Mouse (Mus musculus): ENCODE results near the gene Sema3a. TPM values are rescaled to one million over a fixed set of nuclear protein-coding genes. Genes with fewer than 3 reads are reported as not detected.
A peak's percentile ranks its signal among the peaks of the same experiment; 100 is the strongest.
"Not testable (repeated sequence)": the region's sequence is repeated elsewhere in the genome, so short reads cannot be mapped to it uniquely, and the experiment has no call there.

Sema3a gene
- total RNA-seq, 1 experiment from 2014 or later = not detected

- ATAC-seq (replicated peaks; ENCODE audit: low read depth, poor library complexity, severe bottlenecking) = no peak
Observed at GRCm38 (mm10) chr5:13413915-13414525, 288.8 kb downstream of the Sema3a start.

GRCm38 (mm10) chr5:13416960-13417710, 291.9 kb downstream of the Sema3a start:
- no peak for ATAC-seq (replicated peaks; ENCODE audit: low read depth, poor library complexity, severe bottlenecking)

GRCm38 (mm10) chr5:13421276-13421925, 296.2 kb downstream of the Sema3a start:
- ATAC-seq (replicated peaks; ENCODE audit: low read depth, poor library complexity, severe bottlenecking) = no peak

- no peak for ATAC-seq (replicated peaks; ENCODE audit: low read depth, poor library complexity, severe bottlenecking)
Observed at GRCm38 (mm10) chr5:13428702-13429101, 303.5 kb downstream of the Sema3a start.

- ATAC-seq (replicated peaks; ENCODE audit: low read depth, poor library complexity, severe bottlenecking) = no peak
Observed at GRCm38 (mm10) chr5:13431827-13432226, 306.6 kb downstream of the Sema3a start.

GRCm38 (mm10) chr5:13432574-13432973, 307.4 kb downstream of the Sema3a start:
- ATAC-seq (replicated peaks; ENCODE audit: low read depth, poor library complexity, severe bottlenecking) = no peak

- ATAC-seq (replicated peaks; ENCODE audit: low read depth, poor library complexity, severe bottlenecking) = no peak
Observed at GRCm38 (mm10) chr5:13433303-13433702, 308.1 kb downstream of the Sema3a start.

GRCm38 (mm10) chr5:13441112-13441511, 315.9 kb downstream of the Sema3a start:
- ATAC-seq (replicated peaks; ENCODE audit: low read depth, poor library complexity, severe bottlenecking) = no peak

GRCm38 (mm10) chr5:13460182-13461001, 335.2 kb downstream of the Sema3a start:
- ATAC-seq (replicated peaks; ENCODE audit: low read depth, poor library complexity, severe bottlenecking) = no peak; the same call in 1 of the 2 replicates

GRCm38 (mm10) chr5:13468856-13469255, 343.6 kb downstream of the Sema3a start:
- no peak for ATAC-seq (replicated peaks; ENCODE audit: low read depth, poor library complexity, severe bottlenecking)

- ATAC-seq (replicated peaks; ENCODE audit: low read depth, poor library complexity, severe bottlenecking) = no peak
Observed at GRCm38 (mm10) chr5:13469401-13469800, 344.2 kb downstream of the Sema3a start.

- no peak for ATAC-seq (replicated peaks; ENCODE audit: low read depth, poor library complexity, severe bottlenecking)
Observed at GRCm38 (mm10) chr5:13470057-13470905, 345.1 kb downstream of the Sema3a start.

GRCm38 (mm10) chr5:13477653-13478052, 352.4 kb downstream of the Sema3a start:
- ATAC-seq (replicated peaks; ENCODE audit: low read depth, poor library complexity, severe bottlenecking) = no peak

GRCm38 (mm10) chr5:13488671-13489070, 363.5 kb downstream of the Sema3a start:
- ATAC-seq (replicated peaks; ENCODE audit: low read depth, poor library complexity, severe bottlenecking) = no peak

- ATAC-seq (replicated peaks; ENCODE audit: low read depth, poor library complexity, severe bottlenecking) = not testable (repeated sequence)
Observed at GRCm38 (mm10) chr5:13495967-13496366, 370.8 kb downstream of the Sema3a start.

- no peak for ATAC-seq (replicated peaks; ENCODE audit: low read depth, poor library complexity, severe bottlenecking)
Observed at GRCm38 (mm10) chr5:13499835-13500234, 374.6 kb downstream of the Sema3a start.

- peak; percentile 82 for ATAC-seq (replicated peaks; ENCODE audit: low read depth, poor library complexity, severe bottlenecking)
Observed at GRCm38 (mm10) chr5:13505839-13506499, 380.8 kb downstream of the Sema3a start.

- no peak for ATAC-seq (replicated peaks; ENCODE audit: low read depth, poor library complexity, severe bottlenecking)
Observed at GRCm38 (mm10) chr5:13509163-13509562, 383.9 kb downstream of the Sema3a start.

- no peak for ATAC-seq (replicated peaks; ENCODE audit: low read depth, poor library complexity, severe bottlenecking)
Observed at GRCm38 (mm10) chr5:13517018-13517417, 391.8 kb downstream of the Sema3a start.

All from common myeloid progenitor, adult 5-6 weeks (primary cell).